Mouse (Mus musculus): ENCODE measurements around the gene Tigar. TPM values are rescaled to one million over a fixed set of nuclear protein-coding genes. Genes with fewer than 3 reads are reported as not detected.

Tigar gene
- 8.8 and 9.9 TPM in 2 replicates for polyA plus RNA-seq (2016; fragmentation: Nextera tagmentation; extraction: Ambion mirVana)

GRCm38 (mm10) chr6:127109402-127109930, at the start of gene Tigar:
Tigar (minus strand) TSS chr6:127109557.
- H3K4me2 ChIP-seq: peak within 1 kb of the TSS; percentile 89
- no peak within 1 kb of the TSS for H3K27ac ChIP-seq
- 0 out of 2 replicates have a peak, but pooled peaks cover 4% of the 10 kb centered on the region for H3K27me3 ChIP-seq
- peak; percentile 100 for ATAC-seq (ENCODE audit: low FRiP score)
- no peaks in the 10 kb centered on the region for H3K36me3 ChIP-seq (replicated peaks)
- peak within 1 kb of the TSS; percentile 63 for H3K4me3 ChIP-seq (replicated peaks)
- under 1% methylated on average over 37 of the region's 37 CpGs for WGBS
- peaks cover 14% of the 10 kb centered on the region for H3K4me1 ChIP-seq
- H3K9me3 ChIP-seq: no peaks in the 10 kb centered on the region
- H3K9ac ChIP-seq: peak within 1 kb of the TSS; percentile 69

- Histone ChIP-seq H3K9ac (no peak overlapping the region), H3K4me3 (replicated peaks) (no peak overlapping the region), H3K4me1 (peaks cover 35% of the 10 kb centered on the region), H3K27me3 (peaks cover 48% of the 10 kb centered on the region), H3K9me3 (no peaks in the 10 kb centered on the region), H3K36me3 (replicated peaks) (no peaks in the 10 kb centered on the region), H3K4me2 (no peak overlapping the region), H3K27ac (no peak overlapping the region)
- WGBS: 67% methylated on average over 1 of the region's 1 CpGs
- no peak for ATAC-seq (ENCODE audit: low FRiP score)
Measured at GRCm38 (mm10) chr6:127157321-127157720, 48.0 kb upstream of the Tigar start.

DNA sequence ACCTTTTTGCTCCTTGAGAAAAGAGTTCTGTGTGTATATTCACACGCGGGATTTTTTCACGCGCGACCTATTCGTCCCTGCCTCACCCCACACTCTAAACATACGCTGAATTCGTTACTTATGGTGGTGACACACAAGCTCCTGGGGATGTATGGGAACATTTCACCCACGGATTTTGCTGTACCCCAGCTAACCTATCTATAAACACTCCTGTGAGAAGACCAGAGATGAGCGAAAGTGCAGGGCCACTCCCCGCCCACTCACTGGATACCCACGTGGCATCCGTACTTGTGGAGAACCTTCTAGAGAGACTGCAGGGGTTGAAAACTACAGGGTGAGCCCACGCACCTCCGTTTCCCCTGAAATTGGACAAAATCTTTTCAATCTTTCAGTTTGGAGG, 46.1 kb upstream of the Tigar start:
- Histone ChIP-seq H3K9me3 (no peaks in the 10 kb centered on the region), H3K9ac (peak overlapping the region; percentile 33; the same call in 1 of the 2 replicates), H3K27me3 (peaks cover 48% of the 10 kb centered on the region), H3K36me3 (replicated peaks) (no peaks in the 10 kb centered on the region), H3K27ac (no peak overlapping the region), H3K4me3 (replicated peaks) (peak overlapping the region; percentile 76), H3K4me2 (peak overlapping the region; percentile 82), H3K4me1 (peaks cover 52% of the 10 kb centered on the region)
- under 1% methylated on average over 15 of the region's 15 CpGs for WGBS
- no peak for ATAC-seq (ENCODE audit: low FRiP score)

- Histone ChIP-seq H3K9me3 (no peaks in the 10 kb centered on the region), H3K9ac (peak overlapping the region; percentile 33), H3K4me1 (peaks cover 55% of the 10 kb centered on the region), H3K4me2 (peak overlapping the region; percentile 82), H3K27ac (no peak overlapping the region), H3K27me3 (peaks cover 46% of the 10 kb centered on the region), H3K4me3 (replicated peaks) (peak overlapping the region; percentile 76), H3K36me3 (replicated peaks) (no peaks in the 10 kb centered on the region)
- WGBS: under 1% methylated on average over 27 of the region's 34 CpGs
- 0 out of 2 replicates have a peak, but pooled peaks have one; percentile 7 for ATAC-seq (ENCODE audit: low FRiP score)
Measured at GRCm38 (mm10) chr6:127154708-127155268, 45.4 kb upstream of the Tigar start.

DNA sequence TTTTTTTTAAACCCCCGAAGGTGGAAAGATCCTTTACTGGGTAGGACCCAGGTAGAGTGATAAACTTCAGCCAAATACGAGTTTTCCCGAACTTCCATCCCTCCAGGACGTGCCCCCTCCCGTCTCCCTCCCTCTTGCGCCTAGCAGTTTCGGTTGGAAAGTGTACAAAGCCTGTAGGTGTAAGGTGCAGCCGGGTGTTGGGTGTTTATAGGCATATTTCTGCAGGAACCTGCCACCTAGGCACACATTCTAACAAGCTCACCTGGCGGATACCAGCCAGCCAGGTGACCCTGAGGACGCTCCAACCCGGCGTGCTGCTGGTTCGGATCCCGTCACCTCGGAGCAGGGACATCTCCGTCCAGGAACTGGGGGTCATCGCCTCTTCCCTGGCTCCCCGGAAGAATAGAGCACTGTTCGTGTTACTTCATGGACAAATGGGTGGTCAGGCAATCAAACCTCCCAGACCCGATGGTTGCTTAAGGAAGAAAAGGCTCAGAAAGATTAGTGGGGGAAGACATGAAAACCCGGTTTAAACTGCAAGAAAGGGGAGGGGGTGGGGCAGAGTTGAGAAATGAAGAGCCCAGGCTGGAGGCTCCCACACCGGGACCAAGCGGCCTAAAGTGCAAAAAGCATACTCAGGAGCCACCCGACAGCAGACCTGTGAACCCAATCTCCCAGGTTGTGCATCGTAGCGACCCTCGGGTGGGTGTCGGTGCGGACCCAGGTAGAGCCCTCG, 44.8 kb upstream of the Tigar start:
- Histone ChIP-seq H3K4me3 (replicated peaks) (peak overlapping the region; percentile 76), H3K9me3 (no peaks in the 10 kb centered on the region), H3K36me3 (replicated peaks) (no peaks in the 10 kb centered on the region), H3K4me1 (peaks cover 60% of the 10 kb centered on the region), H3K4me2 (peak overlapping the region; percentile 82), H3K9ac (peak overlapping the region; percentile 33), H3K27ac (peak overlapping the region; percentile 0; the same call in 1 of the 2 replicates), H3K27me3 (peaks cover 42% of the 10 kb centered on the region)
- under 1% methylated on average over 30 of the region's 30 CpGs for WGBS
- ATAC-seq (ENCODE audit: low FRiP score): no peak

DNA sequence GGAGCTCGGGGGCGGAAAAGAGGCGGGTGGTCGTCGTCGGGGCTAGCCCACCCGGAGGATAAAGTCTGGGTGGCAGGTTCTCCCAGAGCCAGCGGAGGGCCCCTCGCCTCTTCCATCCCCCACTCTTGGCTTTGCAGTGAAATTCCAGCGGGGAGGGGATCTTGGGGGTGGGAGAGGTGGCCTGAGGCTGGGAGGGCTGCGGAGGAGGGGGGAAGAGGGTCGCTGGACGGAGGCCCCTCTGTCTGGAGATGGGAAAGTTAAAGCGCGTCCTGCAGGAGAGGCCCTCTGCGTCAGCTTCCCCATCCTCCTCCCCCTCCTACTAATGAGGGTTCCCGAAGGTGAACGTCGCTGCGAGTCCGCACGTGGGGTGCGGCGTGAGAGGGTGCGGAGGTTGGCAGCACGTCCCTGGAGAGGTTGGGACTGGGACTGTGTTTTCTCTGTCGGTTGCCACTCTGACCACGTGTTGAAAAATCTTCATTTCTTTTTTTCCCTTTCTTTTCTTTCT, 44.0 kb upstream of the Tigar start:
- Histone ChIP-seq H3K9me3 (no peaks in the 10 kb centered on the region), H3K9ac (peak overlapping the region; percentile 21; the same call in 1 of the 2 replicates), H3K4me3 (replicated peaks) (peak overlapping the region; percentile 76), H3K4me2 (peak overlapping the region; percentile 82), H3K36me3 (replicated peaks) (no peaks in the 10 kb centered on the region), H3K4me1 (peaks cover 64% of the 10 kb centered on the region), H3K27ac (peak overlapping the region; percentile 90), H3K27me3 (peaks cover 42% of the 10 kb centered on the region)
- no peak for ATAC-seq (ENCODE audit: low FRiP score)
- WGBS: under 1% methylated on average over 28 of the region's 28 CpGs

DNA sequence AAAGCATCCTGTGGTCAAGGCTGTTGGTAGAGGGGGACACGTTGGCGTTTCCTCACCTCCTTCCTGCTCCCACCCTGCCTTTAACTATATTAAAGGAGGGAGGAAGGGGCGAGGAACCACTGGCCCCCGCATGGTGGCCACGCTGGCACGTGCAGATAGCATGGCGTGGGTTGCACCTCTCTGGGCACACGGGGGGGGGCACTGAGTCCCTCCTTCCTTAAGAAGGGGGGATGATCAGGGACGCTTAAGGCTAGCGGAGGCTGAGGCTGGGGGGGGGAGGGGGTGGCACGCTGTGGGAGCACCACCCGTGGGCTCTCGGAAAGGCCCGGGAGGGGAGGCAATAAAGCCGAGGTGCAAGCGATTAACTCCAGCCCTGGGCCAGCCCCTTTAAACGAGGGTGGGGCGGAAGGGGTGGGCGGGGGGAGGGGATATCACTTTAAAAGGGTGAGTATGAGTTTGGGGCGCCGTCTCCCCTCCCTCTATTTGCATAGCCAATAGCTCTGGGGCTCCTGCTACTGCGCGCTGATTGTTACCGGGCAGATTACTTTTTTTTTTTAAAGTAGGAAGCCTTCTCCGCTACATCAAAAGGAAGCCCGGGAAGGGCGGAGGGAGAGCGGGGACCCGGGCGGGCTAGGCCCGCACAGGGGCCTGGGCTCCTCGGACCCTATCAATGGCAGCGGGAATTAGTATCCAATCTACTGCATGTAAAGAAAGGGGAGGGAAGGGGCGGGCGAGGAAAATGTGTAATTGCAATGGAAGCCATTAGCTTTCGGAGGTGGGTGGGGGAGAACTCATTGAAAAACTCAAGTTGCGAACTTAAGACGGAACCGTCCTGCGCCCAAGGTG, 43.0 kb upstream of the Tigar start, which contains the start of gene Ccnd2:
Gene Ccnd2 (minus strand): TSS at position 88 of the 846 bp plus-strand sequence.
- peak; percentile 59 for ATAC-seq (ENCODE audit: low FRiP score)
- Histone ChIP-seq H3K27me3 (peaks cover 36% of the 10 kb centered on the region), H3K4me2 (peak within 1 kb of the TSS; percentile 82), H3K36me3 (replicated peaks) (no peaks in the 10 kb centered on the region), H3K9ac (peak within 1 kb of the TSS; percentile 87), H3K4me1 (peaks cover 73% of the 10 kb centered on the region), H3K4me3 (replicated peaks) (peak within 1 kb of the TSS; percentile 76), H3K27ac (peak within 1 kb of the TSS; percentile 90), H3K9me3 (no peaks in the 10 kb centered on the region)
- WGBS: under 1% methylated on average over 39 of the region's 40 CpGs

- Histone ChIP-seq H3K4me3 (replicated peaks) (peak overlapping the region; percentile 76), H3K27ac (peak overlapping the region; percentile 90), H3K36me3 (replicated peaks) (peaks cover 6% of the 10 kb centered on the region), H3K9ac (peak overlapping the region; percentile 87), H3K9me3 (no peaks in the 10 kb centered on the region), H3K27me3 (peaks cover 32% of the 10 kb centered on the region), H3K4me2 (peak overlapping the region; percentile 82), H3K4me1 (peaks cover 77% of the 10 kb centered on the region)
- ATAC-seq (ENCODE audit: low FRiP score): peak; percentile 3
- WGBS: 0% methylated on average over 27 of the region's 29 CpGs
Measured at GRCm38 (mm10) chr6:127151565-127152105, 42.3 kb upstream of the Tigar start.

DNA sequence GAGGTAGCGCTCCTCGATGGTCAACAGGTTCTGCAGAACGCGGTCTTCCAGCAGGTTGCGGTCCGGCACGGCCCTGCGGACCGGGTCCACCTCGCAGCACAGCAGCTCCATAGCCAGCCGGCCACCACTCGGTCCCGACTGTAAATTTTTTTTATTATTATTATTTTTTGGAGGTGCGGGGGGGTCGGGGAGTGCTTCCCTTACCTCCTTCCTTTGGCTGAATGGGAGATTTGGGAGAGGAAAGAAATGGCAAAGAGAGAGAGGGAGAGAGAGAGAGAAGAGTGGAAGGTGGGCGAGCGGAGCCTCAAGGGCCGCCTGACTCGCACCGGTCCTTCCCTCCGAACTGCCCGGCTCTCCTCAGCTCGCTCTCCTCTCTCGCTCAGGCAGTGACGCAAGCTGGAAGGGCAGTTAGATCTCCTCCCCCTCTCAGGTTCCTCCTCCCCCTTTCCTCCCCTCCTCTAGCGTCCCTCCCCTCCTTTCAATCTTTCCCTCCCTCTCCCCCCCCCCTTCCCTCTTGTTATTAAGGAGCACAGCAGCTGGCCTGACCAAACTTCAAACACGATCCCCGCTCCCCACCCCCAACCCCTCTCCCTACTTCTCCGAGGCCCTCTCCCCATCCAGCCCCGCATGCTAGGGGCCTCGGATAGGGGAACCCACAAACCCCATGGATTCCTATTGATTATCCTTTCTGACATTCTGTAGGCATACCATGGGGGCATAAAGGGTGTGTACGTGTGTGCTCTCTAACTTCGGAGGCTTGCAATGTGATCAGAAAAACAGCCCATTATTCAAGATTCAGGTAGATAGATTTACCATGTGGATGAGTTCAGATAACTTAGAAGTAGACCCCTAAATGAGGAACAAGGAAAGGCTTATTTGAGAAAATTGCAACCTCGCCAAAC, 41.6 kb upstream of the Tigar start:
- Histone ChIP-seq H3K4me1 (peaks cover 84% of the 10 kb centered on the region), H3K4me3 (replicated peaks) (peak overlapping the region; percentile 76), H3K36me3 (replicated peaks) (peaks cover 13% of the 10 kb centered on the region), H3K9ac (peak overlapping the region; percentile 87), H3K4me2 (peak overlapping the region; percentile 82), H3K27ac (peak overlapping the region; percentile 90), H3K27me3 (peaks cover 32% of the 10 kb centered on the region), H3K9me3 (no peaks in the 10 kb centered on the region)
- peak; percentile 67 for ATAC-seq (ENCODE audit: low FRiP score)
- under 1% methylated on average over 23 of the region's 34 CpGs for WGBS

- peak overlapping the region; percentile 76 for H3K4me3 ChIP-seq (replicated peaks)
- no peaks in the 10 kb centered on the region for H3K9me3 ChIP-seq
- H3K36me3 ChIP-seq (replicated peaks): peaks cover 21% of the 10 kb centered on the region
- H3K27ac ChIP-seq: peak overlapping the region; percentile 78
- H3K4me2 ChIP-seq: peak overlapping the region; percentile 82
- under 1% methylated on average over 38 of the region's 38 CpGs for WGBS
- peaks cover 24% of the 10 kb centered on the region for H3K27me3 ChIP-seq
- peak overlapping the region; percentile 87 for H3K9ac ChIP-seq
- no peak for ATAC-seq (ENCODE audit: low FRiP score)
- peaks cover 85% of the 10 kb centered on the region for H3K4me1 ChIP-seq
Measured at GRCm38 (mm10) chr6:127149944-127150662, 40.7 kb upstream of the Tigar start.
